Mouse (Mus musculus) heart, adult 18-20 months (tissue): ENCODE data around the gene Kif6. TPM values are rescaled to one million over a fixed set of nuclear protein-coding genes. Genes with fewer than 3 reads are reported as not detected.

Experiments
- DNase-seq, 2 experiments: peaks; one replicate each; pipeline ENCODE4 v3.0.0; 2021 to 2022; ENCODE audit warnings: mixed read lengths in 1 of 2
- total RNA-seq, 2 experiments: library from RNA; stranded (reverse); gene quantifications; 2 replicates each; pipeline ENCODE4 v1.2.3; 2021

Gene Kif6
- total RNA-seq, 2 experiments from 2014 or later = 1.2 to 3.5 TPM

DNA sequence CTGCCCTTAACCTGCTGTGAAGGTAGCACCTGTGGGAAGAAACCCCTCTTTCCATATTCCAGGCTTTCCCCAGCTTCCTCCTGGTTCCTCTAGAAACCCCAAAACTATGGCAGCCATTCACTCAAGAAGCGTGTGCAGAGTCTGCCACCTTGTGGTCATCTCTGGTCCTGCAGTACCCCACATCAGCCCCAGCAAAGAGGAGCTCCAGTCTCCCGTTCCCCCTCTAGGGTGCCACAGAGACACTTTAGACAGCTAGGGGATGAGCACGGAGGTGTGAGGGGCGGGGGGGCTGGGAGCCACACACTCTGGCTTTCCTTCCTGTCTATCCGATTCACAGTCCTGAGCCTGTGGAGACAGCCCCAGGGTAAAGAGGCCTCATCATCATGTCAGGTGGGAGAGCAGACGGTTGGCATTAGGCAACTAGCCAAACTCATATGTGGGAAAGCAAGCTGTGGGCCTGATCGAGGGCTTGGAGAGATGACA, 284.0 kb downstream of the Kif6 start:
- DNase-seq = peak; percentile 50 to 85

DNA sequence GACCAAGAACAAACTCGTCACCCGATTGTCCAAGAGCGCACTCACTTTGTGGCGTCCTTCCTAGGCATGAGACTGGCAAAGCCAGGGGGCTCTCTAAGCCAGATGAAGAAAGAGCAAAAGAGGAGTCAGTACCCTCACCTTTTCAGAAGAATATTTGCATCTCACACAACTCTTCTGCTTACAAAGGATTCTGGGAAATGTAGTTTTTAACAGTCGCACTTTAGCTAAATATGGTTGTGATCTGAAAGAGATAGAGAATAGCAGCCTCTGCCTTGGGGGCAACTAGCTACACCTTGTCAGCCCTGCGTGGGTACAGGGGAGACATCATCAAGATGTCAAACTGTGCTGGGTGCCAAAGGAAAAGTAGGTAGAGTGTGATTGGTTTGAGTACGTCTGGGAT, 287.7 kb downstream of the Kif6 start:
- no peak for DNase-seq

DNA sequence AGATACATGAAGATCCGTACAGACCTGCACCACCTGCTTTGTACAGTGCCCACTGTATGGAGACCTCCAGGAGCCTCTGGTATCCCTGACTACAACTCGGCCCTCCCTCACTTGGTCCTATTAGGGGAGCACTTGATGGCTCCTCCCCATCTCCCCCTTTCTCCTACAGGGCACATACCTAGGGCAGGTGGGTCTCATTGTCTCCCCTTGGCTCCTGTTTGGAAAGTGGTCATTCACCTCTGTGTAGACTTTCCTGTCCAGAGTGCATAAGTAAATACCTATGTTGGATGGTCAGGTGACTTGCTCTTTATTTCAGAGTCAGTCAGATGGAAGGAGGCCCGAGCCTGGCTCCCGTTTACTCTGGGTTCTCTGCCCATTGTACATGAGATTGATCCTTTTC, 308.5 kb downstream of the Kif6 start:
- DNase-seq = no peak

DNA sequence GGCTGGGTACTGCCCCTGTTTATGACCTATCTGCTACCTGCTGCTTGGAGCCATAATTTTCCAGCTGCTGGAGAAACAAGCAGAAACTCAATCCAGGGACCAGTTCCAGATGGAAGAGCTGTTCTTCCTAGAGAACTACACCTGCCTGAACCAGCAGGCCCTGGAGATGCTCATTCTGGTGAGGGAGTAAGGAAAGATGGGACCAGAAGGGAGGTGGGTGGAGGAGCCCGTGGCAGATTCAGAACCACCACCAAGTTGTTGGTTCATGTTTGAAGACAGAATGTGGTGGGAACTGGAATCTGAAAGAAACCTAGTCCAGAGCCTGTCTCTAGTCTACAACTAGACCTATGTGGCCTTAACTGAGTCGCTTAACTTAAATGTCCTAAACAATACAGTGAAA, 312.7 kb downstream of the Kif6 start:
- no peak for DNase-seq

DNA sequence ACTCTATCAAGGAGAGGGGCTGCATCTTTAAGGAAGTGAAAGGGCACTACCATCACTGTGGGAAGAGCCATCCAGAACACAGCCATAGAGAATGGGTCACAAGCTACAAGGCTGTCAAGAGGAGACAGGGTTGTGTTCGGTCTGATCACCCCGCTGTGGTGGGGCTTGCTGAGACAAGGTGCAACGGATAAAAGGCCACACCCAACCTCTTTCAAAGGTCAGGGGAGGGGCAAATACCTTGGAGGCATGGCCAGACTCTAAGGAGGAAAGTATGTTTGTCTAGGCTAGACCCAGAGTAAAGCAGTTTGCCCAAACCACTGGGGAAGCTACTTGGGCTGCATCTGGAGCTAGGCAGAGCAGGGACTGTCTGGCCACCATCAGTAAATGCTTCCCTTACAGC, 318.9 kb downstream of the Kif6 start:
- no peak for DNase-seq

DNA sequence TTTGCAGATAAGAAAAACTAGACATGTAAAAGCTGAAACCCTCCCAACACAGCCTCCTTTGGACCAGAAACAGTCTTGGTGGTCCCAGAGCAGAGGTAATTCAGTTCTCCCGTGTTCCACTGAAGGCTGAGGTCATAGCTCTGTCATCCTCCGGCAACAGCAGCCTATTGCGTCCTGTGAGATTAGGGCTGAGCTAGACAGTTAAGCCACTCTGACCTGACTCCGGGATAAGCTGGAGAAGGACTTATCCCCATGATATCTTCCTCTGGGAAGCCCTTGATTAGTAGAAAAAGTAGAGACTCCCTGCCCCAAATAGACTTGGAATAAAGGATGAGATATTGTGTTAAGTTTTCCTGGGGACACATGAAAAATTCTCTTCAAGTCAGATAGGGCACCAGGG, 319.6 kb downstream of the Kif6 start:
- DNase-seq = no peak

DNA sequence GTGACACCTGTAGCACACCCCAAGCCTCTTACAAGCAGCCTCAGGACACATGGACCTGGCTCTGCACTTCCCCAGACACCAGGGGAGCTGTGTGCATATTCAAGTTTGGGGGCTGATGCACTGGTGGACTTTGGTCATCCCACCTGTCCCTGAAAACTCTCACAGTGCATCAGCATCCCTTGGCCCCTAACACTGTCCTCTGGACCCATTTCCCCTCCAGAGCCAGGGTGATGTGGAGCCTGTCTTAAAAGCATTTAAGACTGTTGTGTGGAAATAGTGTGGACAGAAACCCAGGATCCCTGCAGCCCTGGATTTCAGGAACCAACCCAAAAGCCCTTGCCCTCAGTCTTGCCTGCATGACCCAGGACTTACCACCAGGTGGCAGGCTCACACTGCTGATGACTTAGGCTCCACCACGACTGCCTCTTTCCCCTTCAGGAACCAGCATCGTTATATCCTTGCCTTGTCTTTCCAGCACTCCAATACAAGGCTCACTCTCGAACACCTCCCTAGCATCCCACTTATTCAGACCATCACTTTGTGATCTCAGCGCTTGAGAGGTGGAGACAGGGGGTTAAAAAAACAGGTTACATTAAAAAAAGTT, 320.8 kb downstream of the Kif6 start:
- peak; percentile 63 to 86 for DNase-seq

DNA sequence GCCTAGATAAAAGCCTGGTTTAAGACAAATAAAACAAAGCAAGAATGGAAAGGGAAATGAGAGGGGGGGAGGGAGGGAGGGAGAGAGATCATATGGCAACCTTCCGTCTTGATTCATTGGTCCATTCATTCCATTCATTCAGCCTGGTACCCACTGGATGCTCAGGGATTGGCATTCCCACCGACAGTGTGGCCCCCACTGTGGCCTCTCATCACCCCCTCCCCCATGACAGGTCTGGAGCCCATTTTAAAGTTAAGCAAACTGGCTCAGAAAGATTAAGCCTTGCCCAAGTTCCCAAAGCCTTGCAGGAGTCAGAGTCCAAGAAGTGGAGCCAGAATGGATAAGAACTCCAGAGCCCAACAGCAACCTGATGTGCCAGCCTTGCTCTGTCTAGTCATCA, 321.3 kb downstream of the Kif6 start:
- DNase-seq = no peak

DNA sequence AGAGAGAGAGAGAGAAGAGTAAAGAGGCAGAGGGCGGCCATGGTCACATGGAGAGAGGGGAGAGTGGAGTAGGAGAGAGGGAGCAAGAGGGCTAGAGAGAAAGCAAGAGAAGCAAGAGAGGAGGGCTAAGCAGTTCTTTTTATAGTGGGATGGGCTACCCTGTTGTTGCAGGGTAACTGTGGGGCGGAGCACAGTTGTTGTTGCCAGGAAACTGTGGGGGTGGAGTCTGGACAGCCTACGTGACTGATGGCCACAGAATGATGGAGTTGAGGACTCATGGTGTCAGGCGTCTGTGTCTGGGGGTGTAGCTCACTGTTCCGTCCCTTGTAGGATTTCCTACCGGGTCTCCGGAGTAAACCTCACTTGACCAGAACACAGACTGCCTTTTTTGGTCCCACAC, 324.2 kb downstream of the Kif6 start:
- no peak for DNase-seq

DNA sequence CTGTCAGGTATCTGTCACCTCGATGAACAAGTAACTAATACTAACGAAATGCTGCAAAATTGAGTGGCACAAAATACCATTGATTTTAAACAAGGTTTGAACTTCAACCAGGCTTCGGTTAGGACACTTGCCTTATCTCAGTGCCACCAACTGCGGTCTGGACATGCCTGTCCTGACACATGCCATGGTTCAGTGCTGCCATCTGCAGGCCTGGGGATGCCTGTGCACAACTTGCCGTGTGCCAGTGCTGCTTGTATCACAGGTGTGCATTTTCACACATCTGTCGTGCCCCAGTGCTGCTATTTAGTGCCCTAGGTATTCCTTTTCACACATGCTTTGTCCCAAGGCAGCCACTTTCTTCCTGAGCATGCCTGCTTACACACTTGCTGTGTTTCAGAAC, 327.7 kb downstream of the Kif6 start:
- no peak for DNase-seq

DNA sequence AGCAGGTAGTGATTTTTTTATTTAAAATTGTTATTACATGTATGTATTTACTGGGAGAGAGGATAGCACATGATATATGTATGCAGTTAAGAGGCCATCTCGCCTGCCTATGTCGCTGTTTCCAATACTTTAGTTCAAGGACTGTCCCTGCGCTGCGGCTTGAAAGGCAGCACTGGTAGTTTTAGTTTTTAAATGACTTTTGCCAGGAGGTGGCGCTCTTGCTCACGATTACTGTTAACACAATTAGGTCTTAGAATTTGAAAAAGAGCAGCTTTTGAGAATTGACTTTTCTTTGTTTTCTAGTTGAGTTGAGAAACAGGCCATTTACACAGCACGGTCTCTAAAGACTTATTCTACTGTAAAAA, 336.5 kb downstream of the Kif6 start:
- DNase-seq = peak; percentile 75 to 96

DNA sequence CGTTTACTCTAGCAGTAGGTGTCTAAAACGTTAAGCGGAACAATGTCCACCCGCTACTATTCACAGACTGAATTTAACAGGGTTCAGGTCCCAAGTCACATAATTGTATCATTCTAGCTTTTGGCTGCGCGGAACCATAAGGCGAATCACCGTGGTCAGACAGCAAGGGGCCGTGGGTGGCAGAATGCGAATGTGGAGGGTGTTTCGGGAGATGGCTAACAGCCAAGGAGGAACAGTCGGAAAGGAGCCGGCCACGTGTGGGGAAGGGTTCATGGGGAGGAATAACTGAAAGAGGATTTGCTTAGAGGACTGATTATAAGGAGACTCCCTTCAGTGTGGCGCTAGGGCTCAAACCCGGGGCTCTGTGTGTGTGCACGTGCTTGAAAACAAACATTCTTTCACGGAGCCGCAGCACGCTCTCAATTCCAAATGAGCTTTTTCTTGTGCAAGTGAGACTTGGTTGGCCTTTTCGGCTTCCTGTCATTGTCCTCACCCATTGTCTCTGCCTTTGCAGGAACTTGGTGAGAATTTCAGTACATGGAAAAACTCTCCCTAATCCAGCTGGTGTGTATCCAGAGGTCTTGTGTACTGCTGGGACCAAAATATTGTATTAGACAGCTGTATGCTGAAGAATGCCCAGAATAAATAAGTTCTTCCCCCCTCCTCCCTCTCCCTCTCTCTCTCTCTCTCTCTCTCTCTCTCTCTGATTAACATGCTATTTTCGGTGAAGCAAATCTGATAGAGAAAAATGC, 337.1 kb downstream of the Kif6 start:
- DNase-seq = peak; percentile 64 to 75

DNA sequence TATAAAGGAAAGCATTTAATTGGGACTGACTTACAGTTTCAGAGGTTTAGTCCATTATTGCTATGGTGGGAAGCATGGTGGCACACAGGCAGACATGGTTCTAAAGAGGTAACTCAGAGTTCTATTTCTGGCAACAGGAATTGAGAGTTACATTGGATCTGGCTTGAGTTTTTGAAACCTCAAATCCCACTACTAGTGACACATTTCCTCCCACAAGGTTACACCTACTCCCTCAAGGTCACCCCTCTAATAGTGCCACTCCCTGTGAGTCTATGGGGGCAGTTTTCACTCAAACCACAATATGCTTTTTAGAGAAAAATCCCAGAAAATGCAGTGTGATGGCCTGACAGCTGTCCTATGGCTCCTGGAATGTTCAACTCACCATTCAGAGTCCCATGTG, 344.1 kb downstream of the Kif6 start:
- DNase-seq = no peak

Other genes starting within 250 kb of the Kif6 start
- gene Mocs1, start 186.8 kb upstream of the Kif6 start, total RNA-seq = 10 to 100 TPM; 19.9 to 24.0 TPM
- gene Daam2, start 50.8 kb upstream of the Kif6 start, total RNA-seq = 1 to 10 TPM; 5.9 to 7.2 TPM